Mouse (Mus musculus) adipocyte (in vitro differentiated cells): ENCODE data around the gene Ddx18.

ENCODE experiments used
- DNase-seq: peaks from one replicate; pipeline ENCODE4 v3.0.0-alpha.2; 2016; ENCODE audit warnings: low spot score

Ddx18 gene

GRCm38 (mm10) chr1:121567521-121568489, at the start of gene Ddx18:
Gene Ddx18 (minus strand): TSS chr1:121567989.
- DNase-seq: peak; percentile 96

GRCm38 (mm10) chr1:121608000-121608399, 40.2 kb upstream of the Ddx18 start:
- DNase-seq: no peak

GRCm38 (mm10) chr1:121605118-121605517, 37.3 kb upstream of the Ddx18 start:
- peak; percentile 29 for DNase-seq

- DNase-seq: no peak
These were observed 34.1 kb upstream of the Ddx18 start for GRCm38 (mm10) chr1:121601893-121602292.

- peak; percentile 26 for DNase-seq
These were observed 33.3 kb upstream of the Ddx18 start for GRCm38 (mm10) chr1:121601084-121601483.

GRCm38 (mm10) chr1:121598421-121598820, 30.6 kb upstream of the Ddx18 start:
- DNase-seq: no peak

- peak; percentile 20 for DNase-seq
These were observed 29.3 kb upstream of the Ddx18 start for GRCm38 (mm10) chr1:121596951-121597625.

GRCm38 (mm10) chr1:121584838-121585237, 17.0 kb upstream of the Ddx18 start:
- DNase-seq: no peak

- no peak for DNase-seq
These were observed 13.5 kb upstream of the Ddx18 start for GRCm38 (mm10) chr1:121581133-121581855.

- DNase-seq: no peak
These were observed 9.7 kb upstream of the Ddx18 start for GRCm38 (mm10) chr1:121577491-121577890.

- DNase-seq: no peak
These were observed 2.7 kb upstream of the Ddx18 start for GRCm38 (mm10) chr1:121570522-121570921.

GRCm38 (mm10) chr1:121557861-121558260, 9.9 kb downstream of the Ddx18 start:
- DNase-seq: no peak

- no peak for DNase-seq
These were observed 16.3 kb downstream of the Ddx18 start for GRCm38 (mm10) chr1:121551457-121551835.

GRCm38 (mm10) chr1:121550801-121551456, 16.9 kb downstream of the Ddx18 start:
- no peak for DNase-seq

- no peak for DNase-seq
These were observed 18.3 kb downstream of the Ddx18 start for GRCm38 (mm10) chr1:121549456-121549855.

- no peak for DNase-seq
These were observed 19.1 kb downstream of the Ddx18 start for GRCm38 (mm10) chr1:121548667-121549066.

- DNase-seq: no peak
These were observed 20.9 kb downstream of the Ddx18 start for GRCm38 (mm10) chr1:121546844-121547243.

GRCm38 (mm10) chr1:121540361-121540760, 27.4 kb downstream of the Ddx18 start:
- no peak for DNase-seq

GRCm38 (mm10) chr1:121531439-121531838, 36.4 kb downstream of the Ddx18 start:
- no peak for DNase-seq

GRCm38 (mm10) chr1:121529286-121529685, 38.5 kb downstream of the Ddx18 start:
- DNase-seq: no peak

- DNase-seq: no peak
These were observed 39.4 kb downstream of the Ddx18 start, which contains the start of gene Htr5b for GRCm38 (mm10) chr1:121528399-121528720. Gene Htr5b (minus strand): TSS chr1:121528465.
